Mouse (Mus musculus) adrenal gland, adult (tissue): ENCODE results near the gene Pex11g.

ENCODE experiments used
- DNase-seq, 2 experiments: peaks; one replicate each; pipeline ENCODE4 v3.0.0; 2022 to 2023; ENCODE audit warnings: low spot score in 1 of 2; ENCODE audit not compliant: inconsistent age in 2 of 2

Pex11g gene

GRCm38 (mm10) chr8:3417455-3417854, 50.0 kb downstream of the Pex11g start:
- DNase-seq = no peak

- DNase-seq = no peak
Measured at GRCm38 (mm10) chr8:3416846-3417245, 50.6 kb downstream of the Pex11g start.

- no peak for DNase-seq
Measured at GRCm38 (mm10) chr8:3415661-3416060, 51.8 kb downstream of the Pex11g start.

GRCm38 (mm10) chr8:3415259-3415658, 52.2 kb downstream of the Pex11g start:
- no peak for DNase-seq

GRCm38 (mm10) chr8:3414639-3415190, 52.8 kb downstream of the Pex11g start:
- no peak for DNase-seq

GRCm38 (mm10) chr8:3412816-3413215, 54.7 kb downstream of the Pex11g start:
- no peak for DNase-seq

GRCm38 (mm10) chr8:3411901-3412301, 55.6 kb downstream of the Pex11g start:
- DNase-seq = peak; percentile 48 to 83

- no peak for DNase-seq
Measured at GRCm38 (mm10) chr8:3411085-3411484, 56.4 kb downstream of the Pex11g start.

- no peak for DNase-seq
Measured at GRCm38 (mm10) chr8:3407417-3407816, 60.1 kb downstream of the Pex11g start.
